Mouse (Mus musculus): ENCODE measurements around the gene Spint4. TPM values are rescaled to one million over a fixed set of nuclear protein-coding genes. Genes with fewer than 3 reads are reported as not detected.

Spint4 gene
- polyA plus RNA-seq, 2 experiments, result 0.08 TPM; not detected in 1

DNA sequence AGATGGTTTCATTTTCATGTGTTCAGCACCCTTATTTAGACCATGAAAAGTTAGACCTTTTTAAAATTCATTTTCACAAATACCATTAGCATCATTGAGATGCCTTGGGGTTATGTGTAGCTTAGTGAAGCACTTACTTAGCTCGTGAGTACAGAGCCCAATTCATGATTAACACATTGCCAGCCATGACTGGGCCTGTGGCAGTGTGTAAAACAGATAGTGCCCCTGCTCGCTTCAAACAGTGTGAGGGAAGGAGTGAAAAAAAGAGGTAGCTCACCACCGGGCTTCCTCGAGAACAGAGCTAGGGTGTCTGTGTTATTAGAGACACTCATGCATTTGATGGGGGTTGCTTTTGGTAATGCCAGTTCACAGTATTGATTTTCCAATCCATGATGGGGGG lies 49.9 kb downstream of the Spint4 start:
- 61% methylated on average over 4 of the region's 4 CpGs for WGBS (ENCODE audit: insufficient replicate concordance)
- peak overlapping the region; percentile 48 for H3K9ac ChIP-seq (replicated peaks)
- H3K27me3 ChIP-seq (ENCODE audit: control insufficient read depth, insufficient read depth, low read length), result no peaks in the 10 kb centered on the region; the same call in 1 of the 2 replicates
- peak overlapping the region; percentile 64 for H3K27ac ChIP-seq
- H3K4me1 ChIP-seq (replicated peaks; ENCODE audit: control insufficient read depth in 2 of 2, insufficient read depth in 2 of 2, low read length in 1 of 2), result peaks cover 10 to 22% of the 10 kb centered on the region in 2 experiments; a peak in 3 of 4 replicates
- H3K36me3 ChIP-seq (replicated peaks; ENCODE audit: control insufficient read depth, insufficient read depth, low read depth), result peaks cover 56% of the 10 kb centered on the region
- peak overlapping the region; percentile 90 for H3K4me2 ChIP-seq (ENCODE audit: low read depth)
- ATAC-seq (ENCODE audit: insufficient read depth) (peak; percentile 31), DNase-seq (ENCODE audit: low read depth in 3 of 3, low spot score in 3 of 3) (peak in 1 of 3 experiments; percentile 35)
- no peaks in the 10 kb centered on the region for H3K9me3 ChIP-seq (ENCODE audit: control insufficient read depth, low read length)
- H3K4me3 ChIP-seq (ENCODE audit: insufficient read depth in 1 of 2, low read depth in 2 of 2, low read length in 2 of 2), result peak overlapping the region in 1 of 2 experiments; percentile 21; a peak in 2 of 4 replicates
- TF ChIP-seq EP300 (IDR thresholded peaks at IDR 0.05; ENCODE audit: low read depth) (peak; percentile 54), CTCF (IDR thresholded peaks at IDR 0.05; ENCODE audit: low read depth) (no peak)

DNA sequence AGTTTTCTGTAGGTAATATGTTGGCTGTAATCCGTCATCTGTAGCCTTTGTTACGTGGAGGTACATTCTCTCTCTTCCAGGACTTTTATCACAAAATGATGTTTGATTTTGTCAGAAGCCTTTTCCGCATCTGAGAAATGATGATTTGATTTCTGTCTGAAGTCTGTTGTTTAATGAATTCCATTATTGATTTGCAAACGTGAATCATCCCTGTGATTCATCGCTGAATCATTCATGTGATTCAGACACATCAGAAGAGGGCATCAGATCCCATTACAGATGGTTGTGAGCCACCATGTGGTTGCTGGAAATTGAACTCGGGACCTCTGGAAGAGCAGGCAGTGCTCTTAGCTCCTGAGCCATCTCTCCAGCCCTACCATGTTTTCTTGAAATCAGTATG lies 50.7 kb downstream of the Spint4 start:
- 87% methylated on average over 6 of the region's 6 CpGs for WGBS (ENCODE audit: insufficient replicate concordance)
- TF ChIP-seq EP300 (IDR thresholded peaks at IDR 0.05; ENCODE audit: low read depth) (no peak), CTCF (IDR thresholded peaks at IDR 0.05; ENCODE audit: low read depth) (no peak)
- Histone ChIP-seq H3K27me3 (ENCODE audit: control insufficient read depth, insufficient read depth, low read length) (no peaks in the 10 kb centered on the region), H3K9ac (replicated peaks) (peak overlapping the region; percentile 48; the same call in 1 of the 2 replicates), H3K4me3 (ENCODE audit: insufficient read depth in 1 of 2, low read depth in 2 of 2, low read length in 2 of 2) (no peak overlapping the region), H3K36me3 (replicated peaks; ENCODE audit: control insufficient read depth, insufficient read depth, low read depth) (peaks cover 64% of the 10 kb centered on the region), H3K4me2 (ENCODE audit: low read depth) (peak overlapping the region; percentile 90), H3K4me1 (replicated peaks; ENCODE audit: control insufficient read depth in 2 of 2, insufficient read depth in 2 of 2, low read length in 1 of 2) (peaks cover 10 to 22% of the 10 kb centered on the region in 2 experiments; a peak in 3 of 4 replicates), H3K27ac (peak overlapping the region; percentile 64; the same call in 1 of the 2 replicates), H3K9me3 (ENCODE audit: control insufficient read depth, low read length) (no peaks in the 10 kb centered on the region)
- no peak for ATAC-seq (ENCODE audit: insufficient read depth)
- no peak for DNase-seq (ENCODE audit: low read depth in 3 of 3, low spot score in 3 of 3)

Other genes with a start within 250 kb of the Spint4 start
Only the 30 nearest of the 32 such genes appear.
- 0.13 and 1.7 TPM in 2 replicates for gene Gm20458, start 237.5 kb upstream of the Spint4 start, polyA plus RNA-seq (2012; rRNA removed)
- gene Gm20458, start 237.5 kb upstream of the Spint4 start, polyA plus RNA-seq (2014; fragmentation: Nextera tagmentation; extraction: Ambion mirVana), result 1.9 and 5.9 TPM in 2 replicates
- not detected in 2 replicates for gene Trp53tg5, start 224.8 kb upstream of the Spint4 start, polyA plus RNA-seq (2012; rRNA removed)
- not detected in 2 replicates for gene Trp53tg5, start 224.8 kb upstream of the Spint4 start, polyA plus RNA-seq (2014; fragmentation: Nextera tagmentation; extraction: Ambion mirVana)
- gene Dbndd2, start 212.4 kb upstream of the Spint4 start, polyA plus RNA-seq (2012; rRNA removed), result 4.0 and 5.8 TPM in 2 replicates
- gene Dbndd2, start 212.4 kb upstream of the Spint4 start, polyA plus RNA-seq (2014; fragmentation: Nextera tagmentation; extraction: Ambion mirVana), result 1.4 and 4.0 TPM in 2 replicates
- 21.7 and 26.5 TPM in 2 replicates for gene Pigt, start 201.0 kb upstream of the Spint4 start, polyA plus RNA-seq (2012; rRNA removed)
- 25.6 and 28.5 TPM in 2 replicates for gene Pigt, start 201.0 kb upstream of the Spint4 start, polyA plus RNA-seq (2014; fragmentation: Nextera tagmentation; extraction: Ambion mirVana)
- 0.96 and 1.2 TPM in 2 replicates for gene Wfdc2, start 136.1 kb upstream of the Spint4 start, polyA plus RNA-seq (2012; rRNA removed)
- 0.56 and 1.7 TPM in 2 replicates for gene Wfdc2, start 136.1 kb upstream of the Spint4 start, polyA plus RNA-seq (2014; fragmentation: Nextera tagmentation; extraction: Ambion mirVana)
- not detected in 2 replicates for gene Spint3, start 125.0 kb upstream of the Spint4 start, polyA plus RNA-seq (2012; rRNA removed)
- not detected in 2 replicates for gene Spint3, start 125.0 kb upstream of the Spint4 start, polyA plus RNA-seq (2014; fragmentation: Nextera tagmentation; extraction: Ambion mirVana)
- 0.06 and 0.11 TPM in 2 replicates for gene Wfdc6a, start 113.1 kb upstream of the Spint4 start, polyA plus RNA-seq (2012; rRNA removed)
- 0.19 TPM in 1 of 2 replicates, not detected in the other for gene Wfdc6a, start 113.1 kb upstream of the Spint4 start, polyA plus RNA-seq (2014; fragmentation: Nextera tagmentation; extraction: Ambion mirVana)
- not detected in 2 replicates for gene Eppin, start 104.9 kb upstream of the Spint4 start, polyA plus RNA-seq (2012; rRNA removed)
- gene Eppin, start 104.9 kb upstream of the Spint4 start, polyA plus RNA-seq (2014; fragmentation: Nextera tagmentation; extraction: Ambion mirVana), result not detected in 2 replicates
- gene Wfdc6b, start 85.0 kb upstream of the Spint4 start, polyA plus RNA-seq (2012; rRNA removed), result not detected in 2 replicates
- gene Wfdc6b, start 85.0 kb upstream of the Spint4 start, polyA plus RNA-seq (2014; fragmentation: Nextera tagmentation; extraction: Ambion mirVana), result not detected in 2 replicates
- not detected in 2 replicates for gene Wfdc8, start 84.9 kb upstream of the Spint4 start, polyA plus RNA-seq (2012; rRNA removed)
- not detected in 2 replicates for gene Wfdc8, start 84.9 kb upstream of the Spint4 start, polyA plus RNA-seq (2014; fragmentation: Nextera tagmentation; extraction: Ambion mirVana)
- not detected in 2 replicates for gene Wfdc16, start 59.7 kb upstream of the Spint4 start, polyA plus RNA-seq (2012; rRNA removed)
- gene Wfdc16, start 59.7 kb upstream of the Spint4 start, polyA plus RNA-seq (2014; fragmentation: Nextera tagmentation; extraction: Ambion mirVana), result not detected in 2 replicates
- not detected in 2 replicates for gene Wfdc10, start 42.5 kb upstream of the Spint4 start, polyA plus RNA-seq (2012; rRNA removed)
- gene Wfdc10, start 42.5 kb upstream of the Spint4 start, polyA plus RNA-seq (2014; fragmentation: Nextera tagmentation; extraction: Ambion mirVana), result not detected in 2 replicates
- not detected in 2 replicates for gene Wfdc9, start 41.9 kb upstream of the Spint4 start, polyA plus RNA-seq (2012; rRNA removed)
- gene Wfdc9, start 41.9 kb upstream of the Spint4 start, polyA plus RNA-seq (2014; fragmentation: Nextera tagmentation; extraction: Ambion mirVana), result not detected in 2 replicates
- not detected in 2 replicates for gene Wfdc11, start 24.4 kb upstream of the Spint4 start, polyA plus RNA-seq (2012; rRNA removed)
- gene Wfdc11, start 24.4 kb upstream of the Spint4 start, polyA plus RNA-seq (2014; fragmentation: Nextera tagmentation; extraction: Ambion mirVana), result not detected in 2 replicates
- not detected in 2 replicates for gene Wfdc13, start 13.4 kb upstream of the Spint4 start, polyA plus RNA-seq (2012; rRNA removed)
- not detected in 2 replicates for gene Wfdc13, start 13.4 kb upstream of the Spint4 start, polyA plus RNA-seq (2014; fragmentation: Nextera tagmentation; extraction: Ambion mirVana)
- gene Spint5, start 16.8 kb downstream of the Spint4 start, polyA plus RNA-seq (2012; rRNA removed), result not detected in 2 replicates
- gene Spint5, start 16.8 kb downstream of the Spint4 start, polyA plus RNA-seq (2014; fragmentation: Nextera tagmentation; extraction: Ambion mirVana), result not detected in 2 replicates
- gene Wfdc3, start 47.4 kb downstream of the Spint4 start, polyA plus RNA-seq (2012; rRNA removed), result 1.7 and 1.9 TPM in 2 replicates
- gene Wfdc3, start 47.4 kb downstream of the Spint4 start, polyA plus RNA-seq (2014; fragmentation: Nextera tagmentation; extraction: Ambion mirVana), result 1.6 and 2.1 TPM in 2 replicates
- gene Dnttip1, start 47.5 kb downstream of the Spint4 start, polyA plus RNA-seq (2012; rRNA removed), result 16.2 and 26.0 TPM in 2 replicates
- gene Dnttip1, start 47.5 kb downstream of the Spint4 start, polyA plus RNA-seq (2014; fragmentation: Nextera tagmentation; extraction: Ambion mirVana), result 36.7 and 43.7 TPM in 2 replicates
- gene Ube2c, start 71.4 kb downstream of the Spint4 start, polyA plus RNA-seq (2012; rRNA removed), result 459 and 465 TPM in 2 replicates
- gene Ube2c, start 71.4 kb downstream of the Spint4 start, polyA plus RNA-seq (2014; fragmentation: Nextera tagmentation; extraction: Ambion mirVana), result 533 and 562 TPM in 2 replicates
- 0.15 and 0.32 TPM in 2 replicates for gene Tnnc2, start 81.5 kb downstream of the Spint4 start, polyA plus RNA-seq (2012; rRNA removed)
- 0.44 TPM in 1 of 2 replicates, not detected in the other for gene Tnnc2, start 81.5 kb downstream of the Spint4 start, polyA plus RNA-seq (2014; fragmentation: Nextera tagmentation; extraction: Ambion mirVana)
- gene Snx21, start 87.3 kb downstream of the Spint4 start, polyA plus RNA-seq (2012; rRNA removed), result 2.3 TPM in 2 replicates
- gene Snx21, start 87.3 kb downstream of the Spint4 start, polyA plus RNA-seq (2014; fragmentation: Nextera tagmentation; extraction: Ambion mirVana), result 2.9 and 4.4 TPM in 2 replicates
- 20.6 and 22.1 TPM in 2 replicates for gene Acot8, start 106.4 kb downstream of the Spint4 start, polyA plus RNA-seq (2012; rRNA removed)
- 13.5 and 14.7 TPM in 2 replicates for gene Acot8, start 106.4 kb downstream of the Spint4 start, polyA plus RNA-seq (2014; fragmentation: Nextera tagmentation; extraction: Ambion mirVana)
- 2.2 and 2.4 TPM in 2 replicates for gene Zswim3, start 106.6 kb downstream of the Spint4 start, polyA plus RNA-seq (2012; rRNA removed)
- 3.7 and 4.5 TPM in 2 replicates for gene Zswim3, start 106.6 kb downstream of the Spint4 start, polyA plus RNA-seq (2014; fragmentation: Nextera tagmentation; extraction: Ambion mirVana)
- gene Zswim1, start 124.2 kb downstream of the Spint4 start, polyA plus RNA-seq (2012; rRNA removed), result 2.0 and 2.6 TPM in 2 replicates
- gene Zswim1, start 124.2 kb downstream of the Spint4 start, polyA plus RNA-seq (2014; fragmentation: Nextera tagmentation; extraction: Ambion mirVana), result 3.6 and 4.6 TPM in 2 replicates
- gene Spata25, start 130.0 kb downstream of the Spint4 start, polyA plus RNA-seq (2012; rRNA removed), result not detected in 2 replicates
- gene Spata25, start 130.0 kb downstream of the Spint4 start, polyA plus RNA-seq (2014; fragmentation: Nextera tagmentation; extraction: Ambion mirVana), result not detected in 2 replicates
- 69.5 and 82.7 TPM in 2 replicates for gene Ctsa, start 134.4 kb downstream of the Spint4 start, polyA plus RNA-seq (2012; rRNA removed)
- gene Ctsa, start 134.4 kb downstream of the Spint4 start, polyA plus RNA-seq (2014; fragmentation: Nextera tagmentation; extraction: Ambion mirVana), result 59.4 and 60.8 TPM in 2 replicates
- gene Neurl2, start 135.0 kb downstream of the Spint4 start, polyA plus RNA-seq (2012; rRNA removed), result 0.70 and 1.2 TPM in 2 replicates
- gene Neurl2, start 135.0 kb downstream of the Spint4 start, polyA plus RNA-seq (2014; fragmentation: Nextera tagmentation; extraction: Ambion mirVana), result 1.0 and 1.5 TPM in 2 replicates
- 8.4 and 9.6 TPM in 2 replicates for gene Pltp, start 159.2 kb downstream of the Spint4 start, polyA plus RNA-seq (2012; rRNA removed)
- 7.6 and 10.0 TPM in 2 replicates for gene Pltp, start 159.2 kb downstream of the Spint4 start, polyA plus RNA-seq (2014; fragmentation: Nextera tagmentation; extraction: Ambion mirVana)
- gene Pcif1, start 180.8 kb downstream of the Spint4 start, polyA plus RNA-seq (2012; rRNA removed), result 19.6 and 20.2 TPM in 2 replicates
- gene Pcif1, start 180.8 kb downstream of the Spint4 start, polyA plus RNA-seq (2014; fragmentation: Nextera tagmentation; extraction: Ambion mirVana), result 37.5 and 43.4 TPM in 2 replicates
- 8.8 and 10.1 TPM in 2 replicates for gene Zfp335, start 213.3 kb downstream of the Spint4 start, polyA plus RNA-seq (2012; rRNA removed)
- gene Zfp335, start 213.3 kb downstream of the Spint4 start, polyA plus RNA-seq (2014; fragmentation: Nextera tagmentation; extraction: Ambion mirVana), result 4.0 and 5.2 TPM in 2 replicates